Mouse (Mus musculus): ENCODE measurements at regions not wholly inside any gene's neighbourhood (a gene's known extent, or its start where the extent isn't known, plus 50 kb on each side); places are given as distances from the start of the nearest gene placed in this dataset.

DNA sequence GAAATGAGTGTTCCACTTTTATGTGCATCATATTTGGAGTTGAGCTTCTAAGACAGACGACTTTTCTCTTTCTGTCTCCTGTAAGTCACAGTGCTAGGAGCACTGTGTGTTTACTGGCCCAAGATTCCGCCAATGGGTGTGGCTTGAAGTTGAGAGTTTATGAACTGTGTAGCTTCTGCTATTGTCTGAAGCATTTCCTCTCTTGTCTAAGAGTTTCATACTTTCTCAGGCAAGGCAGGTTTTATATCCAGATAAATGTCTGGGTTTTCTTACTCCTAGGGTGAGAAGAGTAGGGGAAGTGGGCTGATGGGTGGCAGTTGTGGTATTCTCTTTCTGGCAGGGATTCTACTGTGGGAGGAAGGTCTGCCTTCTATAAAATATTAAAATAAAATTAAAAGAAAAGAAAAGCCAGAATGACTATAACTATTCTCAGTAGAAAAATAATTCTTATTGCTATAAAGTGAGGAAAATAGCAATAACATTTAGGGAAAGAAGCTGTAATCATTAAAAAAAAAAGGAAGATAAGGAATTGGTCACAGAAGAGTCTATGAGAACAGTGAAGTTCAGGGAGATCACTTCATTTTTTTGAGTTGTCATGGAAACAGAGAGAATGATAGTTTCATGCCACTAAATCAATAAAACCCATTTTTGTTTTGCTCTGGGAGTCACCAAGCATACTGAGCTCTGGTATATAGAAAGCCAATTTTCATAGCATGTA is 147.9 kb upstream of the Cdkn2b start:
- no peaks in the 10 kb centered on the region for H3K4me1 ChIP-seq
- no peaks in the 10 kb centered on the region for H3K9me3 ChIP-seq
- no peak overlapping the region for H3K4me3 ChIP-seq
- no peak for DNase-seq (ENCODE audit: low spot score)
- H3K27ac ChIP-seq (replicated peaks): no peak overlapping the region
- WGBS: 72% methylated on average over 2 of the region's 2 CpGs
- H3K36me3 ChIP-seq (replicated peaks): no peaks in the 10 kb centered on the region
- H3K27me3 ChIP-seq (replicated peaks; ENCODE audit: low read depth, poor library complexity, severe bottlenecking): no peaks in the 10 kb centered on the region

DNA sequence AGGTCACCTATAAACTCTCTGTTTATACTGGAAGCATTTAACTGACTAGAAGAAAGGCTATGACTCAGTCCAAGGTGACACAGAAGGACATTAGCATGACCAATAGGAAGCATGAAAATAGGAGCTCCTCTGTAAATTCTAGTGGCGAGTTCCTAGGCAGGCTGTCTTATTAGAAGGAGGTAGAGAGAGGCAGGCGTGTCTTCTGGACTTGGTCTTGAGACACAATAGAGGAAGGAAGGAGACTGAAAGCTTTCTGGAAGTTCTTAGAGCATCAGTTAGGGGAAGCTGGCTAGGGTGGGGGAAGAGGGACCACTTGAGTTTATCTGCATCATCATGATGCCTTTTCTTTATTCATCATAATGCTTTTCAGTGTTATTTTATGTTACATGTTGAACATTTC is 147.0 kb upstream of the Cdkn2b start:
- H3K27ac ChIP-seq (replicated peaks): no peak overlapping the region
- no peak for DNase-seq (ENCODE audit: low spot score)
- no peaks in the 10 kb centered on the region for H3K9me3 ChIP-seq
- no peaks in the 10 kb centered on the region for H3K4me1 ChIP-seq
- WGBS: 89% methylated on average over 2 of the region's 2 CpGs
- no peaks in the 10 kb centered on the region for H3K27me3 ChIP-seq (replicated peaks; ENCODE audit: low read depth, poor library complexity, severe bottlenecking)
- H3K36me3 ChIP-seq (replicated peaks): no peaks in the 10 kb centered on the region
- no peak overlapping the region for H3K4me3 ChIP-seq

DNA sequence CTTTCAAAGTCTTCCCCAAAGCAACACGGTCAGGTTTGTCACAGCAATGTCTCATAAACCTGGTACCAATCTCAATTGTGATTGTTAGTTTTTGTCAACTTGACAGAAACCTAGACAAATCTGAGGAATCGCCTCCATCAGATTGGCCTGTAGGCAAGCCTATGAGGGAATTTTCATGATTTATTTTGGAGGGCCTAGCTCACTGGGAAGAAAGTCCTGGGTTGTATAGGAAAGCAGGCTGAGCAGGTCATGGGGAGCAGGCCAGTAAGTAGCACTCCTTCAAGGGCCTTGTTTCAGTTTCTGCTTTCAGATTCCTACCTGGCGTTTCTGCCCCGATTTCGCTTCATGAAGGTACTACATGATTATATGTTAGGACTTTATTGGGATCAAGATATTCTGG is 144.1 kb upstream of the Cdkn2b start:
- Histone ChIP-seq H3K27me3 (replicated peaks; ENCODE audit: low read depth, poor library complexity, severe bottlenecking) (no peaks in the 10 kb centered on the region), H3K36me3 (replicated peaks) (no peaks in the 10 kb centered on the region), H3K4me3 (no peak overlapping the region), H3K9me3 (no peaks in the 10 kb centered on the region), H3K27ac (replicated peaks) (no peak overlapping the region), H3K4me1 (no peaks in the 10 kb centered on the region)
- 96% methylated on average over 5 of the region's 5 CpGs for WGBS
- no peak for DNase-seq (ENCODE audit: low spot score)

DNA sequence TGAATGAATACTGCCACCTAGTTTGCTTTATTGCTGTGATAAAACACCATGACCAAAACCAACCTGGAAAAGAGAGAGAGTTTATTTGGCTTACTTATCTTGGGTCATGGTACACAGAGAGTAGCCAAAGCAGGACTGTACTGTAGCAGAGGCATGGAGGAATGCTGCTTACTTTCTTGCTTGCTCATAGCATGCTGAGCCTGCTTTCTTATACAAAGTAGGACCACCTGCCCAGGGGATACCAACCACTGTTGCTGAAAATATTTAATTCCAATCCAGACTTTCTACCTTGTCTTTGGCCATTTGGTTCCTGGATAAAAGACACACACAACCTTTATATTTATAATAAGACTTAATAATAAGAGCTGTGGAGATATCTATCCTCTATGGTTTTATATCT is 142.2 kb upstream of the Cdkn2b start:
- H3K4me1 ChIP-seq: 0 out of 2 replicates have a peak, but pooled peaks cover 3% of the 10 kb centered on the region
- DNase-seq (ENCODE audit: low spot score): no peak
- H3K4me3 ChIP-seq: no peak overlapping the region

DNA sequence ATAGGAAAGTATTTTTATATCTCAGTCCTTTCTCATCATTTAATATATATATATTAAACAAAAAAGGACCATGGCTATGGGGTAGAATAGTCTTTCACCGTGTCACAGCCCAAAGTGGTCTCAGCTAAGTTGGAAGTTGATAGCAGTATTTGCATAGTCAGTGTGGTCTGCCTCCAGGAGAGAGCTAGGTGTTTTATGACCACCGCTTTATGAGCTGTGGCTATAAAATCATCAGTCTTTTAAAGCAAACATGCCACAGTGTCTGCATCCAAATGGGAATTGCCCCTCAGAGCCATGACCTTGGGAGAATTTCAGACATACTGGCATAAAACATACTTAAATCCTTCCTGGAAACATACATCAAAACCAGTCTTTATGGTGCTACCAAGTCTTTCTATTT is 140.9 kb upstream of the Cdkn2b start:
- DNase-seq (ENCODE audit: low spot score): no peak
- H3K27me3 ChIP-seq (replicated peaks; ENCODE audit: low read depth, poor library complexity, severe bottlenecking): no peaks in the 10 kb centered on the region
- no peaks in the 10 kb centered on the region for H3K36me3 ChIP-seq (replicated peaks)
- H3K9me3 ChIP-seq: no peaks in the 10 kb centered on the region
- H3K4me1 ChIP-seq: 0 out of 2 replicates have a peak, but pooled peaks cover 3% of the 10 kb centered on the region
- no peak overlapping the region for H3K4me3 ChIP-seq
- H3K27ac ChIP-seq (replicated peaks): no peak overlapping the region
- WGBS: 93% methylated on average over 2 of the region's 2 CpGs

More for the DNA sequence above, 142.2 kb upstream of the Cdkn2b start:
- Histone ChIP-seq H3K27ac (replicated peaks) (no peak overlapping the region), H3K9me3 (no peaks in the 10 kb centered on the region), H3K27me3 (replicated peaks; ENCODE audit: low read depth, poor library complexity, severe bottlenecking) (no peaks in the 10 kb centered on the region), H3K36me3 (replicated peaks) (no peaks in the 10 kb centered on the region)

DNA sequence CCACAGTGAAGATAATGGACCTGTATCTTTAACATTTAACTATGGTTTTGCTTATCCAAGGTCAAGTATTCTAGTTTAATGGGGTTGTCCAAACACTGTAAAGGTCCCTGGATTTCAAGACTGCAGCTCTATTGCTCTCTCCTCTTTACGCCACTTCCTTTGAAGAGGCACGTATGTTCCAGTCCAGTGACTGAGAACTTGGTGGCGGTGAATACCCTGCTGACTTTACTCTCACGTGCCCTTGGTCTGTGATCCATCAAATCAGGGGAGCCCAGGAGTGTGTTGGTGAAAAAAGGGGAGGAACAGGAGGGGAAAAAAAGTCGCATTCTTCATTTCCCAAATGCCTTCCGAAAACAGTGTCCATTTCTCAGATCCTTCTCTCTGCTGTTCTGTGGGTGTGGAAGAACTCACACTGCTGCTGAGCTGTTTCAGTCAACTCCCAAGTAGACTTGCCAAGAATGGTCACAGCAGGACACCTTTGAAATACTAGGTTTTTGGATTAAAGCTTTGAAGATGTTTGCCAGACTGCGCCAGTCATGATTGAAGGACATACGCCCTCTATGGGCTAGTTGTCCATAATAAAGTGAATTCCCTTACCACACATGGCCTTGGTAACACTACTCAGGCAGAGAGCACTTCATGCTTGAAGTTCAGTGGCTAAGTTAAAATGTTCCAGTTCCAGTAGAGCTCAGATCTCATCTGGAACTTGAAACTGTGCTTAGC is 136.1 kb upstream of the Cdkn2b start:
- WGBS: 73% methylated on average over 8 of the region's 8 CpGs
- H3K36me3 ChIP-seq (replicated peaks): no peaks in the 10 kb centered on the region
- no peak overlapping the region for H3K4me3 ChIP-seq
- no peak for DNase-seq (ENCODE audit: low spot score)
- peaks cover 14% of the 10 kb centered on the region for H3K4me1 ChIP-seq
- H3K9me3 ChIP-seq: no peaks in the 10 kb centered on the region
- no peaks in the 10 kb centered on the region for H3K27me3 ChIP-seq (replicated peaks; ENCODE audit: low read depth, poor library complexity, severe bottlenecking)
- no peak overlapping the region for H3K27ac ChIP-seq (replicated peaks)

DNA sequence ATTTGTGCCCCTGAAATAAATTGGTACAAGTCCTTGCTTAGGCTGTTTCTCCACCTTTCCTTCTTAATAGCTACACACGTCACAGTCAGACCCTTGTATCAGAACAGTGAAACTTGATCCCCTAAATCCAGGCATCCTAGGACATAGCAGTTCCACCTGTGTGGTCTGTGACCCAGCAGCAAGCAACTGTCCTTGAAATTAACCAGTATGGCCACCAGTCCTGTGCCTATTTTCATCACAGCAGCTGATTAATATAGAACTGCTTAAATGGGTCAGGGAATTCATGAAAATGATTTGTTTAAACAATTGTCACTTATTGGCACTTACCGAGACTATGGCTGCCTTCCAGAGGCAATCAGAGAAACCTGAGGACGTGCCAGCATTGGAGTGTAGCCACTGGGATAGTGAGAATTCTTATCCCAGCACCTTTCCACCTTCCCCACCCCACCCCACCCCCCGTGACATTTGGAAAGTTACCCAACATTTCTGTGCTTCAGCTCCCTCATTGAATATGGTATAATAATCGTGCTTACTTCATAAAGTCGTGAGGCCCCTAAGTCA is 135.4 kb upstream of the Cdkn2b start:
- Histone ChIP-seq H3K36me3 (replicated peaks) (no peaks in the 10 kb centered on the region), H3K9me3 (no peaks in the 10 kb centered on the region), H3K27me3 (replicated peaks; ENCODE audit: low read depth, poor library complexity, severe bottlenecking) (no peaks in the 10 kb centered on the region), H3K4me1 (peaks cover 14% of the 10 kb centered on the region), H3K27ac (replicated peaks) (no peak overlapping the region), H3K4me3 (no peak overlapping the region)
- no peak for DNase-seq (ENCODE audit: low spot score)
- 69% methylated on average over 6 of the region's 6 CpGs for WGBS

DNA sequence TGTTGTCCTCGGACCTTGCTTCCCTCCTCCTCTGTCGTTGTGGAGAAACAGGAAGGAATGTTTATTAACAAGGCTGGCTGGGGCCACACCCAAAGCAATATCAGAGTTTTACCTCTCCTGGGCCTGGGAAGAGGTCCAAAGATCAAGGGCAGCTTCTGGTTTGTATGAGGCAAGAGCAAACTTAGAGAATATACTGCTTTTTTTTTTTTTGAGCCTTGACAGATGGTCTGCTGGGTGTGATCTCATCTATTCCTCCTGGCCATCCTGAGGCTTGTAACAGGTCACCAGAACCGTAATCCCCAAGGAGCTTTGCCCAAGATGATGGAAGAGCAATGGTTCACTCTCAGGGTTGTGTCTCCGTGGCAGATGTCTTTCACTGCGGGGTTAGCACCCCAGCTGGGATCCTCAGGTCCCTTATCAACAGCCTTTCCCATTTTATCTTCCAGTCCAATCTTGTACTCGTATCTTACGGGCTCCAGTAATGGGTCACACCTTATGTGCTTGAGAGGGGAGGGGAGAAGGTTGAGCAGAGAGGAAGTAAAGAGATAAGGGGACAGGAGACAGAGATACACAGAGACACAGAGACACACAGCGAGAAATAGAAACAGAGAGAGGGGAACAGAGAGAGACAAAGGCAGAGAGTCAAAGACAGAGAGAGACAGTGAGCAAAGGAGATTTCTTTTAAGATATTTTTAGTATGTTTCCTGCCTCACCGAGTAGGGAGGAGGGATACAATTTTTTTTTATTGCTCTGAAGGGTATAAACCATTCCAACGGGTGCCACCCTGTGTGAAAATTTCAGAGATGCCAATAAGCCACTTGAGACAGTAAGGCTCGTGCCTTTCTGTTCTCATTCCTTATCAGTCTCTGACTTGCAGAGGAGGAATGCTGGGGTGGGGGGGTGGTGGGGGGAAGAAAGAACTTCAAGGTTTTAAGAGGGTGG is 134.6 kb upstream of the Cdkn2b start:
- Histone ChIP-seq H3K36me3 (replicated peaks) (no peaks in the 10 kb centered on the region), H3K27ac (replicated peaks) (no peak overlapping the region), H3K9me3 (no peaks in the 10 kb centered on the region), H3K4me1 (peaks cover 14% of the 10 kb centered on the region), H3K4me3 (no peak overlapping the region), H3K27me3 (replicated peaks; ENCODE audit: low read depth, poor library complexity, severe bottlenecking) (no peaks in the 10 kb centered on the region)
- 71% methylated on average over 11 of the region's 11 CpGs for WGBS
- DNase-seq (ENCODE audit: low spot score): no peak

DNA sequence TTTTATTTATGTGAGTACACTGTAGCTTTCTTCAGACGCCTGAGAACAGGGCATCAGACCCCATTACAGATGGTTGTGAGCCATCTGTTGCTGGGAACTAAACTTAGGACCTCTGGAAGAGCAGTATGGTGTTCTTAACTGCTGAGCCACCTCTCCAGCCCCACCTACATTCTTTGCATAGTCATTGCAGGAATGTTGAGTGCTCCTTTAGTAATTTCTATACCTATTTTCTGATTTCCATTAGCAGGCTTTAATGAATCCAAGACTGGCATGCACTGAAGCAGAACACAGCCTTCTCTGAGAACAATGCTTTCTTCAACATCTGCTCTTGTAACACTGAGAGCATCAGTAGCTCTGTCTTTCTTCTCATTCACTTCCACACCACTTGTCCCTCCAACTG is 131.7 kb upstream of the Cdkn2b start:
- WGBS: 78% methylated on average over 1 of the region's 1 CpGs

DNA sequence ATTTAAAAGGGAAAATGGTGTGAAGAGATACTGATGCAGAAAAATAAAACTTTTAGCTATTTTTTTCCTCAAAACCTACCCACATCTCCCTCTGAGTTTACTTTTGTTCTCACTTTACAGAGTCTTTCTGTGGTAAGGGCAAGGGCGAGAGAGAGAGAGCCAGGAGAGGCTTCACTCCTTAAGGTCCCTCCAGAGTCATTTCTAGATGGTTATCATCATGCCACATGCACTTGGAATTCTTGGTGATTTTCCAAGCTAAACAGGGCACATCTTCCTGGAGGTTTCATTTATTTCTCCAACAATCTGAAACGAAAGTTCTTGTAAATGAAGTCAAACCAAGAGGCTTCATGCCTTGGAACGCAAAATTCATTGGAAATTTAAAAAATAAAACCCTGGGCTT is 130.0 kb upstream of the Cdkn2b start:
- 79% methylated on average over 3 of the region's 3 CpGs for WGBS
- Histone ChIP-seq H3K36me3 (replicated peaks) (no peaks in the 10 kb centered on the region), H3K9me3 (no peaks in the 10 kb centered on the region), H3K4me1 (peaks cover 5% of the 10 kb centered on the region), H3K27ac (replicated peaks) (no peak overlapping the region), H3K27me3 (replicated peaks; ENCODE audit: low read depth, poor library complexity, severe bottlenecking) (no peaks in the 10 kb centered on the region), H3K4me3 (no peak overlapping the region)
- no peak for DNase-seq (ENCODE audit: low spot score)

More for the DNA sequence above, 131.7 kb upstream of the Cdkn2b start:
- H3K9me3 ChIP-seq: no peaks in the 10 kb centered on the region
- no peaks in the 10 kb centered on the region for H3K27me3 ChIP-seq (replicated peaks; ENCODE audit: low read depth, poor library complexity, severe bottlenecking)
- DNase-seq (ENCODE audit: low spot score): no peak
- no peaks in the 10 kb centered on the region for H3K36me3 ChIP-seq (replicated peaks)
- peaks cover 11% of the 10 kb centered on the region for H3K4me1 ChIP-seq
- H3K27ac ChIP-seq (replicated peaks): no peak overlapping the region
- H3K4me3 ChIP-seq: no peak overlapping the region

DNA sequence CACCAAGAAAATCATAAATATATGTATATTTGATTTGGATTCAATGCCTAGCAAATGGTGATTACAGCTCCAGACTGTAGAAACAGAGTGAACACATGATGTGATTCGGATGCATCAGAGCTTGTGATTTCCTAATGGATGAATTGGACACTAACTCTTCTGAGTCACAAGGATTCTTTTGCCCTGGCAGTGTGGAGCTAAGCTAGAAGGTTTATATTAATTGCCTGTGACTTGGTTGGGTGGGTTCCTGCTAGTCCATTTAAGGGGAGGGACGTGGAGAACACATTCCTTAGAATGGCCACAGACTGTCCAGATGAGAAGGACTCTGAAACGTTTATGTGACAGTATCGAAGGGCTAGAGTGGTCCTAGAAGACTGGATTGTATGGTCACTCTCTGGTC is 129.5 kb upstream of the Cdkn2b start:
- 74% methylated on average over 4 of the region's 4 CpGs for WGBS

DNA sequence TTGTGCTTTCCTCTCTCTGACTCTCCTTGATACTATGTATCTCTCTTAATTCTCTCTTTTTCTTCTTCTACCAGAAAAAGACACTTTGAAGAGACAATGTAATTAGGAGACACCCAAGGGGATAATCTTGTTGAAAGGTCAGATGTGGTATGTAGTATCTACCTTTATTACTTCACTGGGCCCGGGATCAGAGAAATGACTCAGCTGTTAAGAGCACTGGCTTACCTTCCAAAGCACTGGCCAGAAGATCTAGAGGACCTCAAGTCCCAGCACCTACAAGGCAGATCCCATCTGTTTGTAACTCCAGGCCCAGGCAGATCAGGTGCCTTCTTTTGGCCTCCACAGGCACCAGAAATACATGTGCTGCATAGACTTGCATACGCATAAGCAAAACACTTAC is 127.8 kb upstream of the Cdkn2b start:
- 93% methylated on average over 2 of the region's 2 CpGs for WGBS
- Histone ChIP-seq H3K9me3 (no peaks in the 10 kb centered on the region), H3K4me1 (no peaks in the 10 kb centered on the region), H3K36me3 (replicated peaks) (no peaks in the 10 kb centered on the region), H3K27me3 (replicated peaks; ENCODE audit: low read depth, poor library complexity, severe bottlenecking) (no peaks in the 10 kb centered on the region), H3K4me3 (no peak overlapping the region), H3K27ac (replicated peaks) (no peak overlapping the region)
- no peak for DNase-seq (ENCODE audit: low spot score)

More for the DNA sequence above, 129.5 kb upstream of the Cdkn2b start:
- Histone ChIP-seq H3K27me3 (replicated peaks; ENCODE audit: low read depth, poor library complexity, severe bottlenecking) (no peaks in the 10 kb centered on the region), H3K9me3 (no peaks in the 10 kb centered on the region), H3K27ac (replicated peaks) (no peak overlapping the region), H3K4me3 (no peak overlapping the region), H3K36me3 (replicated peaks) (no peaks in the 10 kb centered on the region), H3K4me1 (0 out of 2 replicates have a peak, but pooled peaks cover under 1% of the 10 kb centered on the region)
- DNase-seq (ENCODE audit: low spot score): no peak
